Mouse (Mus musculus): ENCODE results near the gene Krt14. TPM values are rescaled to one million over a fixed set of nuclear protein-coding genes. Genes with fewer than 3 reads are reported as not detected.

Krt14 gene
- polyA plus RNA-seq (2015; fragmentation: Nextera tagmentation; extraction: Ambion mirVana) = 9.3 and 9.4 TPM in 2 replicates

GRCm38 (mm10) chr11:100207498-100207897 is at the start of gene Krt14:
Gene Krt14, minus strand, starts transcription at chr11:100207548.

DNA sequence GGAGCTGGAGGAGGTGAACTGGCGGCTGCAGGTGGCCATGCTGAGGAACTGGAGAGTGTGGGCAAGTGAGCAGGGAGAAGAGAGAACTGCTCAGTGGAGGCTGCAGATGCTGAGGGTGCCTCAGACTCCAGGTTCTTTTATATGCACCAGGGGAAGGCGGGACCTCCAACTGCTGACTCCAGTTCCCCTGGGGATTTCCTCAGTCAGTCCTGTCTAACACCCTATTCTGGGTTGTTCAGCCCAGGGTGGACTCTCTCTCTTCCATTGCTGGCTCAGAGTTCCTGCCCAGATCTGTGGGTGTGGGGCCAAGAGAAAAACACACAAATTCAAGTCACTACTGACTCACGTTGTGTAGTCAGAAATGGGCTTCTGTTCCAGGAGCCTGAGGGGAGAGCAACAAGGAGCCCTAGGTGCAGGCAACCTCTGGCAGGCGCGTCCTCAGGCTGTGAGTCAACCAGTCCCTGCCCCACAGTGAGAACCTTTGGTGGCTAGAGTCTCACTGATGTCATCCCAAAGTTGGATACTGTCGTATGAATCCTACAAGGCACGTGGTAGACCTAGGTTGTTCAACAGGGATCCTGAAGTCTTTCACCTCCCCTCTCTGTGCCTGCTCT is 41.6 kb upstream of the Krt14 start, which contains the start of gene Krt16:
TSS of gene Krt16 (minus strand) at position 51 of the 614 bp plus-strand sequence.

DNA sequence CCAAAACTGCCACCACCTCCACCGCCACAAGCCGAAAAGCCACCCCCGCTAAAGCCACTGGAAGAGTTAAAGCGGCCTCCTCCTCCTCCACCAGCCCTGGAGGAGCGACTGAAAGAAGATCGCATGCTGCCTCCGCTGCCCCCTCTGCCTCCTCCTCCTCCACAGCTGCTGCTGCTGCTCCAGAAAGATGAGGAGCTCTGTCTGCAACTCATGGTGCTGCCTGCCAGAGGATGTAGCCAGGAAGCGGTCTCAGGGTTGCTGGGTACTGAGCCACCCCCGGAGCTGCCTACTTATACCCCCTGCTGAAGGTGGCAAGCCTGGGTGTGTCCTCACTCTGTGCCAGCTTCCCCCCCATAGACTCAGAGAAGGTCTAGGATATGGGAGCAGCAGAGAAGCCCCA is 14.4 kb downstream of the Krt14 start, which contains the start of gene Krt9:
TSS of gene Krt9 (minus strand) at position 255 of the 400 bp plus-strand sequence.

Other genes with a start within 250 kb of the Krt14 start
- not detected in 2 replicates for gene Krtap29-1, start 228.5 kb downstream of the Krt14 start, polyA plus RNA-seq (2015; fragmentation: Nextera tagmentation; extraction: Ambion mirVana)
- gene Krtap16-1, start 221.0 kb downstream of the Krt14 start, polyA plus RNA-seq (2015; fragmentation: Nextera tagmentation; extraction: Ambion mirVana) = not detected in 2 replicates
- not detected in 2 replicates for gene Krtap17-1, start 213.6 kb downstream of the Krt14 start, polyA plus RNA-seq (2015; fragmentation: Nextera tagmentation; extraction: Ambion mirVana)
- gene Krt33a, start 191.3 kb downstream of the Krt14 start, polyA plus RNA-seq (2015; fragmentation: Nextera tagmentation; extraction: Ambion mirVana) = not detected in 2 replicates
- gene Krt33b, start 177.7 kb downstream of the Krt14 start, polyA plus RNA-seq (2015; fragmentation: Nextera tagmentation; extraction: Ambion mirVana) = not detected in 2 replicates
- gene Krt34, start 166.0 kb downstream of the Krt14 start, polyA plus RNA-seq (2015; fragmentation: Nextera tagmentation; extraction: Ambion mirVana) = not detected in 2 replicates
- gene Krt31, start 157.0 kb downstream of the Krt14 start, polyA plus RNA-seq (2015; fragmentation: Nextera tagmentation; extraction: Ambion mirVana) = not detected in 2 replicates
- not detected in 2 replicates for gene Krt32, start 119.3 kb downstream of the Krt14 start, polyA plus RNA-seq (2015; fragmentation: Nextera tagmentation; extraction: Ambion mirVana)
- gene Krt35, start 111.3 kb downstream of the Krt14 start, polyA plus RNA-seq (2015; fragmentation: Nextera tagmentation; extraction: Ambion mirVana) = not detected in 2 replicates
- 0.12 and 0.14 TPM in 2 replicates for gene Krt36, start 101.9 kb downstream of the Krt14 start, polyA plus RNA-seq (2015; fragmentation: Nextera tagmentation; extraction: Ambion mirVana)
- gene Krt13, start 86.0 kb downstream of the Krt14 start, polyA plus RNA-seq (2015; fragmentation: Nextera tagmentation; extraction: Ambion mirVana) = 0.33 and 5.9 TPM in 2 replicates
- gene Krt15, start 71.6 kb downstream of the Krt14 start, polyA plus RNA-seq (2015; fragmentation: Nextera tagmentation; extraction: Ambion mirVana) = 0.66 and 2.0 TPM in 2 replicates
- 37.9 and 40.8 TPM in 2 replicates for gene Krt19, start 58.9 kb downstream of the Krt14 start, polyA plus RNA-seq (2015; fragmentation: Nextera tagmentation; extraction: Ambion mirVana)
- 0.08 TPM in 1 of 2 replicates, not detected in the other for gene Krt9, start 14.3 kb downstream of the Krt14 start, polyA plus RNA-seq (2015; fragmentation: Nextera tagmentation; extraction: Ambion mirVana)
- not detected in 2 replicates for gene Krt16, start 41.4 kb upstream of the Krt14 start, polyA plus RNA-seq (2015; fragmentation: Nextera tagmentation; extraction: Ambion mirVana)
- 0.72 and 0.82 TPM in 2 replicates for gene Krt17, start 53.5 kb upstream of the Krt14 start, polyA plus RNA-seq (2015; fragmentation: Nextera tagmentation; extraction: Ambion mirVana)
- not detected in 2 replicates for gene Krt42, start 62.3 kb upstream of the Krt14 start, polyA plus RNA-seq (2015; fragmentation: Nextera tagmentation; extraction: Ambion mirVana)
- gene Eif1, start 112.3 kb upstream of the Krt14 start, polyA plus RNA-seq (2015; fragmentation: Nextera tagmentation; extraction: Ambion mirVana) = 1,336 and 1,597 TPM in 2 replicates
- 0.72 TPM in 1 of 2 replicates, not detected in the other for gene Gast, start 126.9 kb upstream of the Krt14 start, polyA plus RNA-seq (2015; fragmentation: Nextera tagmentation; extraction: Ambion mirVana)
- 59.6 and 68.7 TPM in 2 replicates for gene Hap1, start 148.6 kb upstream of the Krt14 start, polyA plus RNA-seq (2015; fragmentation: Nextera tagmentation; extraction: Ambion mirVana)
- gene Jup, start 190.2 kb upstream of the Krt14 start, polyA plus RNA-seq (2015; fragmentation: Nextera tagmentation; extraction: Ambion mirVana) = 48.8 and 57.2 TPM in 2 replicates
- 52.1 and 53.7 TPM in 2 replicates for gene P3h4, start 207.3 kb upstream of the Krt14 start, polyA plus RNA-seq (2015; fragmentation: Nextera tagmentation; extraction: Ambion mirVana)
- gene Fkbp10, start 208.1 kb upstream of the Krt14 start, polyA plus RNA-seq (2015; fragmentation: Nextera tagmentation; extraction: Ambion mirVana) = 61.0 and 61.6 TPM in 2 replicates
- gene Nt5c3b, start 234.3 kb upstream of the Krt14 start, polyA plus RNA-seq (2015; fragmentation: Nextera tagmentation; extraction: Ambion mirVana) = 137 and 142 TPM in 2 replicates
- 0.39 and 0.88 TPM in 2 replicates for gene Klhl10, start 234.4 kb upstream of the Krt14 start, polyA plus RNA-seq (2015; fragmentation: Nextera tagmentation; extraction: Ambion mirVana)

Measured in adrenal gland, postnatal 0 days (tissue).